Mouse (Mus musculus) embryonic facial prominence, embryonic 14.5 days (tissue): ENCODE results near the gene Col10a1. TPM values are rescaled to one million over a fixed set of nuclear protein-coding genes. Genes with fewer than 3 reads are reported as not detected.

ENCODE experiments used
- ATAC-seq: fragments of 200-750 bp; cut with Nextera tagmentation; 2 replicates; pipeline ENCODE4 v1.8.0; 2017; ENCODE audit warnings: low read depth, moderate number of reproducible peaks, moderate TSS enrichment
- DNase-seq: peaks from one replicate; pipeline ENCODE4 v3.0.0-alpha.2; 2015; ENCODE audit warnings: low spot score
- H3K27ac ChIP-seq: fragments of 300-500 bp; sonication (generic); replicated peaks from 2 replicates; pipeline ENCODE4 v1.5.1; 2014; ENCODE audit warnings: low read depth, mild to moderate bottlenecking, low read length, moderate library complexity
- H3K27me3 ChIP-seq: fragments of 300-500 bp; sonication (generic); replicated peaks from 2 replicates; pipeline ENCODE4 v1.6.1; 2014; ENCODE audit warnings: low read length; ENCODE audit not compliant: control insufficient read depth, insufficient read depth
- H3K36me3 ChIP-seq: fragments of 300-500 bp; sonication (generic); 2 replicates; pipeline ENCODE4 v1.6.1; 2014; ENCODE audit warnings: low read length, mixed read lengths; ENCODE audit not compliant: control insufficient read depth, insufficient read depth
- H3K4me1 ChIP-seq: fragments of 300-500 bp; sonication (generic); 2 replicates; pipeline ENCODE4 v1.6.1; 2014; ENCODE audit warnings: antibody characterized with exemption, low read length; ENCODE audit not compliant: control insufficient read depth, insufficient read depth
- H3K4me2 ChIP-seq: fragments of 300-500 bp; sonication (generic); 2 replicates; pipeline ENCODE4 v1.6.1; 2014; ENCODE audit warnings: low read depth, mild to moderate bottlenecking, low read length, moderate library complexity, mixed read lengths
- H3K4me3 ChIP-seq: fragments of 300-500 bp; sonication (generic); 2 replicates; pipeline ENCODE4 v1.5.1; 2014; ENCODE audit warnings: low read depth, mild to moderate bottlenecking, low read length
- H3K9ac ChIP-seq: fragments of 300-500 bp; sonication (generic); 2 replicates; pipeline ENCODE4 v1.6.1; 2014; ENCODE audit warnings: low read depth, mild to moderate bottlenecking, low read length, moderate library complexity, mixed read lengths
- H3K9me3 ChIP-seq: fragments of 300-500 bp; sonication (generic); 2 replicates; pipeline ENCODE4 v1.6.1; 2016; ENCODE audit warnings: low read length; ENCODE audit not compliant: control insufficient read depth
- WGBS: fragments of 180-500 bp; shearing (Covaris S2); extraction: QIAGEN DNeasy Blood & Tissue Kit; methylation state at CpG from one replicate; pipeline ENCODE4 v1.1.7; 2014; 5-methylcytosine and 5-hydroxymethylcytosine counted together
- polyA plus RNA-seq: library from polyadenylated mRNA; unstranded; fragments of >200 nt; fragmentation: Nextera tagmentation; extraction: Ambion mirVana; gene quantifications from 2 replicates; pipeline ENCODE4 v1.2.1, GENCODE M21; 2014

Col10a1 gene
- 4.2 and 6.5 TPM in 2 replicates for polyA plus RNA-seq

DNA sequence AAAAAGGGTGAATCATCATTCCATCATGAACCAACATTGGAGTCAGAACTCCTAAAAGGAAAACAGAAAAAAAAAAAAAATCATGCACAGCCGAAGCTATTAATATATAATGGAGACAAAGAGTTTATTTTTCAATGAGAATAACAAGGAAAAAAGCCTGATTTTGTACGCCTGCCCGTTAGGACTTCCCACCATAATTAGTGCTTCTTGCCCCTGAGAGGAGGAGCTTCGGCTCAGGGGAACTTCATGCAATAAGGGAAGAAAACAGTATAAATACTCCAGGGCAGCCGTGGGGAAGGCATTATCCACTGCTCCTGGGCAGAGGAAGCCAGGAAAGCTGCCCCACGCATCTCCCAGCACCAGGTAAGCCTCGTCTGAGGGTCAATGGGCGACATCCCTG is at the start of gene Col10a1:
Gene Col10a1 (plus strand): TSS at position 301 of the 400 bp plus-strand sequence.
- 0 out of 2 replicates have a peak, but pooled peaks have one; percentile 30 for ATAC-seq
- no peak within 1 kb of the TSS for H3K9ac ChIP-seq
- WGBS = 72% methylated on average over 8 of the region's 8 CpGs
- H3K4me3 ChIP-seq = no peak within 1 kb of the TSS
- no peaks in the 10 kb centered on the region for H3K4me1 ChIP-seq
- no peaks in the 10 kb centered on the region for H3K9me3 ChIP-seq
- no peak within 1 kb of the TSS for H3K27ac ChIP-seq
- H3K36me3 ChIP-seq = no peaks in the 10 kb centered on the region
- no peak for DNase-seq
- no peak within 1 kb of the TSS for H3K4me2 ChIP-seq
- no peaks in the 10 kb centered on the region for H3K27me3 ChIP-seq

DNA sequence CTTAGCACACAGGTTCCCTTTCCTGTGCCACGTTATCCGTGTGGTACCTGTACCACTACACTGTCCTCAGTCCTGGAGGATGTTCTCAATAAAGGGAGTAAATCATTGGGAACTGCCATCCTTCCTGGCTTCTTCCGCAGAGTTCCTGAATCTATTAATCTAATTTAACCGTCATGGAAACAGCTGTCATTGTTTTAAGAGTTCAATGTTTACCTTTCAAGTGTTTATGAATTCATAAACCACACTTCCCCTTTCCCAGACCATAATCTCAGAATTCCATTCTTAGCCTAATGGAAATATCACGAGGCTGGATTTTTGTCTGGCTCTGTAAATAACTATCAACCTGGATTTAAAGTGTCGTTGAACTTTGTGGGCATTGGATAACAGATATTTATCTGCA is 48.8 kb upstream of the Col10a1 start:
- no peaks in the 10 kb centered on the region for H3K9me3 ChIP-seq
- no peak overlapping the region for H3K4me2 ChIP-seq
- no peaks in the 10 kb centered on the region; the same call in 1 of the 2 replicates for H3K4me1 ChIP-seq
- WGBS = 54% methylated on average over 6 of the region's 6 CpGs
- H3K9ac ChIP-seq = no peak overlapping the region
- DNase-seq = peak; percentile 16
- no peaks in the 10 kb centered on the region for H3K27me3 ChIP-seq
- H3K36me3 ChIP-seq = no peaks in the 10 kb centered on the region
- ATAC-seq = no peak
- no peak overlapping the region for H3K27ac ChIP-seq
- no peak overlapping the region for H3K4me3 ChIP-seq

DNA sequence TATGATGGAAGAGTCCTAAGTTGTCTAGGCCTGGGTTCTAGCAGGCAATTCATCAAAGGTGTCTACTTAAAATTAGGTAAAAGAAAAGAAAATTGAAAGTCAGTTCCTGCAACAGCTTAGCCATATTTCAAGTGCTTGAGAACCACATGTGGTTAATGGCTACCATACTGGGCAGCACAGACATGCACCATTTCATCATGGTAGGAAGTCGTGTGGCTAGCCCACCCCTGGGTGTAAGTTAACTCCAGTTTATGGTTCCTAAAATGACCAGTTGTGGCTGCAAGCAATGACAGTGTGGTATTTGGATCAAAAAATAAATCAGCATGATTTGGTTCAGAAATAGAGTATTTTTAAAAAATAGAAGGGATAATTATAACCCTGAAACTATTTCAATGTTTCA is 47.9 kb upstream of the Col10a1 start:
- no peak overlapping the region for H3K4me3 ChIP-seq
- no peaks in the 10 kb centered on the region for H3K27me3 ChIP-seq
- H3K4me2 ChIP-seq = no peak overlapping the region
- H3K4me1 ChIP-seq = no peaks in the 10 kb centered on the region; the same call in 1 of the 2 replicates
- H3K9me3 ChIP-seq = no peaks in the 10 kb centered on the region
- no peak for ATAC-seq
- H3K36me3 ChIP-seq = no peaks in the 10 kb centered on the region
- H3K9ac ChIP-seq = no peak overlapping the region
- WGBS = 57% methylated on average over 1 of the region's 1 CpGs
- no peak overlapping the region for H3K27ac ChIP-seq
- DNase-seq = no peak

DNA sequence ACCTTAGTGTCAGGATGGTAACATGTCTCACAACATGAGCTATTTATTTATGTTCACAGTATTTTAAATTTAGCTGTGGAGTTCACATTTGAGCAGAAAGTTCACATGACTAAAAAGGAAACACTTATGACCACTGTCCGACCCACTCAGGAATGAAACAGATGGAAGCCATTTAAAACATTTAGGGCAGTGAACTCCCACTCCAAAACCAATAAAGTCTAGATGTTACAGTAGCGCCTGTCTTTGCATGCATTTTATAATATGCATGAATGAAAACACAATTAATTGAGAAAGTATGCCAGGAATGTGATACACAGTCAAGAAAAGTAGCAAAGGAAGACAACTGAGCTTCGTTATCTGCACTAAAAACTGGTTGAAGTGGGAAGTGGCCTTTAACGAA is 37.6 kb upstream of the Col10a1 start:
- Histone ChIP-seq H3K4me3 (no peak overlapping the region), H3K27me3 (no peaks in the 10 kb centered on the region), H3K9ac (no peak overlapping the region), H3K36me3 (no peaks in the 10 kb centered on the region), H3K9me3 (no peaks in the 10 kb centered on the region), H3K4me2 (no peak overlapping the region), H3K4me1 (no peaks in the 10 kb centered on the region), H3K27ac (no peak overlapping the region)
- 61% methylated on average over 4 of the region's 4 CpGs for WGBS
- ATAC-seq (no peak), DNase-seq (no peak)

DNA sequence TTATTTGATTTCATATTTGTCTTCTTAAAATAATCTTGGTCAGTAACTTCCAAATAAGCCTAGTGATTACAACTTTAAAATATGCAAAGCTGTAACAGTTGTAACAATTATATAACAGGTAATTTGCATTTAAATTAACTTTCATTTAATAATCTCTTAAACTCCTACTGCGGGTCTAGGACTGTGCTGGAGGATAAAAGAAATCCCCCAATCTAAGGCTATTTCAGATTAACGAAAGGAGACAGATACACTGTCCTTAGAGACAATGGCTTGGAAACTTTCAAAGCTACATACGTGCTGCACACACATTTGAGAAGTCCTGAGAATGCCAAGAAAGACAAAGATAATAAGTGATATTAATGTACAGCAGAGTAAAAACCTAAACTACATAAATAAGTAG is 31.5 kb upstream of the Col10a1 start:
- WGBS = 80% methylated on average over 3 of the region's 3 CpGs
- no peak overlapping the region for H3K4me3 ChIP-seq
- no peaks in the 10 kb centered on the region for H3K9me3 ChIP-seq
- H3K27me3 ChIP-seq = no peaks in the 10 kb centered on the region
- H3K36me3 ChIP-seq = no peaks in the 10 kb centered on the region
- H3K4me1 ChIP-seq = no peaks in the 10 kb centered on the region
- no peak overlapping the region for H3K9ac ChIP-seq
- no peak for ATAC-seq
- no peak overlapping the region for H3K27ac ChIP-seq
- no peak overlapping the region for H3K4me2 ChIP-seq
- DNase-seq = no peak

DNA sequence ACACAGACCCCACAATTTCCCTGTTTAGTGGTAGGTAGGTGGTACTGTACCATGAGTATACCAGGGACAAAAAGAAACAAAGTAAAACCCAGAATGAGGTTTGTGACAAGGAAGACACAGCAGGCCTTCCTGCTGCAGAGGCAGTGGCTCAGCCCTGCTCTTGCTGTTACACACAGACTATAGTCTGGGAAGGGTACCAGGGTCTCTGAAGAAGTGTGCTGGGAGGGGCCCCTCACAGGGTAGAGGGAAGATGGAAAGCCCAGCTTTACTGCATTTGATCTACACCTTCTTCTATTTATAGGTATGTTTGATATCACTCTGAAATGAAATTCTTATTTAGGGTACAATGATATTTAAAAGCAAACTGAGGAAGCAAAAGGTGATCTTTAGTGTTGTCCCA is 26.0 kb upstream of the Col10a1 start:
- H3K27me3 ChIP-seq = no peaks in the 10 kb centered on the region
- H3K4me3 ChIP-seq = no peak overlapping the region
- DNase-seq = no peak
- no peaks in the 10 kb centered on the region for H3K36me3 ChIP-seq
- no peak for ATAC-seq
- H3K9ac ChIP-seq = no peak overlapping the region
- no peak overlapping the region for H3K27ac ChIP-seq
- H3K4me2 ChIP-seq = no peak overlapping the region
- H3K9me3 ChIP-seq = no peaks in the 10 kb centered on the region
- no peaks in the 10 kb centered on the region for H3K4me1 ChIP-seq

DNA sequence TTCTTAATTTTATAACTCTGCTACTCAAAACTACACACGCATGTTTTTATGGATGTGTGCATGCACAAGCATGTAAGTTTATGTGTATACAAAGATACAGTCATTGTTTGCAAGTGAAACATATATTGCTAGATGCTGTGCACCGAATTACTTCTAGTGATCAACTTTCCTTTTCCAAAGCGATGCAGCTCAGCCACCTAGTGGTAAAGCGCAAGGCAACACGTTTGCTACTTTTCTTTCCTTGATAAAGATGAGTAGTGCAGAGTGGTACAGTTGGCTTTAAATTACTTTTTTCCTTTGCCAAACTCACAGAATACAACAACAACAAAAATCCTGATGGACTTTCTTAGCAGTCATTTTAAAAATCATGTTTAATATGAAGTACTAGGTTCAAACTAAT is 21.6 kb upstream of the Col10a1 start:
- Histone ChIP-seq H3K36me3 (no peaks in the 10 kb centered on the region), H3K4me3 (no peak overlapping the region), H3K4me2 (no peak overlapping the region), H3K27me3 (no peaks in the 10 kb centered on the region), H3K27ac (no peak overlapping the region), H3K9ac (no peak overlapping the region), H3K4me1 (no peaks in the 10 kb centered on the region), H3K9me3 (no peaks in the 10 kb centered on the region)
- 67% methylated on average over 5 of the region's 5 CpGs for WGBS
- DNase-seq (no peak), ATAC-seq (no peak)

DNA sequence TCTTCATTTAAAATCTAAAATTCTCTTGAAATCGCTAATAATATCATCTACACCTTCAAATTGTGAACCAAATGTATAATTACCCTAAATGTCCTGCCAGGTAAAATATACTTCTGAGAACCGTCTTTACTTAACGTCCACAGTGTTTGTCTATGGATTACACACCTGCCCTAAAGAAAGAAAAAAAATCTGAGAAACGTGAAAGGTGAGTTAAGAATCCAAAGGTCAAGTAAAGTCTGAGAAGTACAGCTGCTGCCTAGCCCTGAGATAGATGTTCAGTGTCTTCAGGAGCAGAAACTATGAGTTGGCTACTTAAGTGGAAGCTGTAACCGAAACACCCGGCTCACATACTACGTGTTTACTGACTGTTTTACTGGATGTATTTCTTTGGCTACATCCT is 16.4 kb upstream of the Col10a1 start:
- Histone ChIP-seq H3K9me3 (no peaks in the 10 kb centered on the region), H3K36me3 (no peaks in the 10 kb centered on the region), H3K4me2 (no peak overlapping the region), H3K4me1 (no peaks in the 10 kb centered on the region), H3K27me3 (no peaks in the 10 kb centered on the region), H3K4me3 (no peak overlapping the region), H3K9ac (no peak overlapping the region), H3K27ac (no peak overlapping the region)
- 85% methylated on average over 7 of the region's 7 CpGs for WGBS
- ATAC-seq (no peak), DNase-seq (no peak)

DNA sequence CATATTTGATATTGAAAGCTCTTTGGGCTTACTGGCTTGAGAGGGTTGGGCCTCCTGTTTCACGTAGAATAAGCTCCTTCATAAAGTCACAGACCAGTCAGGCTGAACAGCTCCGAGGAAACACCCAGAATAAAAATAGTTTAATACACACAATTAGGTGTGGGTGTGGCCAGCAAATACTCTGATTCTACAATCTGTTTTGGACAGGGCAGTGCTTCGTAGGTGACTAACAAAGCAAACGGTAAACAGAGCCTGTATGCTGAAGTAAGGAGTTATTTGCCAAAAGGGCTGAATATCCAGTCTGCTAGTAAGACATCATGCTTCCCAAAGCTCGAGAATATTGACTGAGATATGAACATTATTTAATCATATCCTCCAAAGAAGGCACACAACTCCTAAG is 4.1 kb upstream of the Col10a1 start:
- no peak overlapping the region for H3K27ac ChIP-seq
- 83% methylated on average over 5 of the region's 5 CpGs for WGBS

More for the DNA sequence above, 4.1 kb upstream of the Col10a1 start:
- Histone ChIP-seq H3K9me3 (no peaks in the 10 kb centered on the region), H3K27me3 (no peaks in the 10 kb centered on the region), H3K9ac (no peak overlapping the region), H3K4me2 (no peak overlapping the region), H3K4me1 (no peaks in the 10 kb centered on the region), H3K4me3 (no peak overlapping the region), H3K36me3 (no peaks in the 10 kb centered on the region)
- no peak for DNase-seq
- ATAC-seq = no peak
